Mouse (Mus musculus) thymus, postnatal 36 days (tissue): Measurements from ENCODE around the gene Zfp13.
"Not testable (repeated sequence)": the region's sequence is repeated elsewhere in the genome, so short reads cannot be mapped to it uniquely, and the experiment has no call there.

Experiments
- DNase-seq, 2 experiments: peaks; one replicate each; pipeline ENCODE4 v3.0.0; 2022; ENCODE audit warnings: mixed read lengths in 2 of 2

The Zfp13 gene

DNA sequence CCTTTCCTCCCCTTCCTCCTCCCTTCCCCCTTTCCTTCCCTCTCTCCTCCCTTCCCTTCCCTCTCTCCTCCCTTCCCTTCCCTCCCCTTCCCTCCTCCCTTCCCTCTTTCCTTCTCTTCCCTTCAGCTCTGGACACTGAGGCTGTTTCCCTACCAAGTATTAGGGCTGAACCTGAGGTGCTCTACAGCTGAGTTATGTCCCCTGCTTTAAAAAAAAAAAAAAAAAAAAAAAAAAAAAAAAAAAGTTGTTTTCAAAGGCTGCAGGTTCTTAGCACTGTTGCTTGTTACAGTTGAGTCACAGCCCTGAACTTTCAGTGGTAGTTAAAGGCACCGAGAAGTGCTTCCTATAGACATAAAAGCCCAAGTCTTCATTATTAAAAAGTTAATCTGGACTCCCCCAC, 67.9 kb downstream of the Zfp13 start:
- DNase-seq: not testable (repeated sequence)
